In genomic region chr11:20869927-20870326, GRCm38 (mm10) we compare ENCODE assay signal across 10 mouse cellular contexts.
"Had no signal": no experiment of that assay in that cellular context is flagged by ENCODE, and none has a peak within 500 bp of the region (broad histone marks: within the 10 kb centered on the region; RNA-seq: fewer than 3 reads in every experiment).

No protein-coding gene starts in this region.

- DNase-seq: kidney, adult 8-10 months; kidney, postnatal 25 days; layer of hippocampus, adult 9-11 months; layer of hippocampus, postnatal 36 days; lung, postnatal 14 days; right cerebral cortex, postnatal 25 days; thymus, postnatal 4 days had no signal

- H3K27ac ChIP-seq: lung, embryonic 15.5 days; midbrain, embryonic 12.5 days had no signal

- H3K27me3 ChIP-seq: lung, embryonic 15.5 days; midbrain, embryonic 12.5 days had no signal

- H3K9ac ChIP-seq: lung, embryonic 15.5 days; midbrain, embryonic 12.5 days had no signal

- H3K9me3 ChIP-seq: lung, embryonic 15.5 days; midbrain, embryonic 12.5 days had no signal

- H3K4me3 ChIP-seq: lung, embryonic 15.5 days; midbrain, embryonic 12.5 days had no signal

- H3K4me2 ChIP-seq: lung, embryonic 15.5 days; midbrain, embryonic 12.5 days had no signal

- ATAC-seq: intestine, embryonic 16.5 days had no signal

- H3K4me1 ChIP-seq: lung, embryonic 15.5 days; midbrain, embryonic 12.5 days had no signal

- H3K36me3 ChIP-seq: lung, embryonic 15.5 days; midbrain, embryonic 12.5 days had no signal
